Mouse (Mus musculus): ENCODE data around the gene Daam1.

- TF ChIP-seq EP300 (IDR thresholded peaks at IDR 0.05; ENCODE audit: low read depth) (no peak), CTCF (IDR thresholded peaks at IDR 0.05; ENCODE audit: low read depth) (no peak)
Observed at GRCm38 (mm10) chr12:72038866-72039265, 208.0 kb downstream of the Daam1 start.

All from liver, embryonic 14.5 days (tissue).